Mouse (Mus musculus): ENCODE results near the gene Pfn3.

Gene Pfn3

DNA sequence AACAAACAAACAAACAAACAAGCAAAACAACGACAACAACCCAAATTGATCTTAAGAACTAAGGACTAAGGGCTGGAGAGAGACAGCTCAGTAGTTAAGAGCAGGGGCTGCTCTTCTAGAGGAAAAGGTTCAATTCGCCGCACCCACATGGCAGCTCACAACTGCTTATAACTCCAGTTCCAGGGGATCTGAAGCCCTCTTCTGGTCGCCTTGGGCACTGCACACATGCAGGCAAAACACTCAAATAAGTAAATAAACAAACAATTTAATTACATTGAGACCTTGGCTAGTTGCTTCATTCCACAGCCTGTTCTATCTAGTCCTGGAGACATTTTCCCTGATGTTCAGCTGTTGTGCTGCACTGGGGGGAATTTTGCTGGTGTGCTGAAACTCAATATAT lies 22.1 kb downstream of the Pfn3 start:
- DNase-seq (ENCODE audit: low spot score), result no peak

DNA sequence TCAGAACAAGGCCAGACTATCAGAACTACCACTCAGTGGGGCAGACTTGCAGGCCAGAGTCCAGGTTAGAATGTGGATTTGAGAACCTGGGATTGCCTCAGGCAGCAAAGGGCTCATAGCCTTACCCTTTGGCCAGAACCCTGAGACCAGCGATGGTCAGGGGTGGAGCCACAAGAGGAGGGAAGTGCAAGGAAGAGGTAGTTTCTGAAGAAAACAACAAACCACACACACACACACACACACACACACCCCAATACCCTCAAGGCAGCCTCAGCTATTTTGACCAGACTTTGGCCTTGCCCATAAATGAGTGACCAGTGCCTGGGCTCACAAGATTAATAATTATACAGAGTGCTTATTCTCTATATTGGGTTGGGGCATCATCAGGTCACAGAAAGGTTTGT lies 23.4 kb downstream of the Pfn3 start:
- no peak for DNase-seq (ENCODE audit: low spot score)

DNA sequence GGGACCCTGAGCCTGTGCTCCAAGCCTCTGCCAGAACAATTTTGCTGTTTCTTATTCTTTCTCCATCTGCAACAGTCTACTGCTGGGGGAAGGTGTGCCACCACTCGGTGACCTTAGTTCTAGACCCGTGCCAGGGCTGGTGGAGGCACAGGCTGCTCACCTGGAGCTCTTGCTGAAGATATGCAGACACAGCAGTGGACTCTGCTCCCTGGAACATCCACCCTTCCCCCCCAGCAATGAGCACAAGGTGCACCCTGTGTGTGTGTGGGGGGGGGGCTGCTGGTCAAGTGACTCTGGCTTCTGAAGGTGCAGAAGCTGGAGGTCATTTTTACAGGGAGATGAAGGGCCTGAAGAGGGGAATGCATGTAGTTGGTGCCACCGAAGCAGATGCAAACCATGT lies 24.4 kb downstream of the Pfn3 start:
- DNase-seq (ENCODE audit: low spot score), result no peak

DNA sequence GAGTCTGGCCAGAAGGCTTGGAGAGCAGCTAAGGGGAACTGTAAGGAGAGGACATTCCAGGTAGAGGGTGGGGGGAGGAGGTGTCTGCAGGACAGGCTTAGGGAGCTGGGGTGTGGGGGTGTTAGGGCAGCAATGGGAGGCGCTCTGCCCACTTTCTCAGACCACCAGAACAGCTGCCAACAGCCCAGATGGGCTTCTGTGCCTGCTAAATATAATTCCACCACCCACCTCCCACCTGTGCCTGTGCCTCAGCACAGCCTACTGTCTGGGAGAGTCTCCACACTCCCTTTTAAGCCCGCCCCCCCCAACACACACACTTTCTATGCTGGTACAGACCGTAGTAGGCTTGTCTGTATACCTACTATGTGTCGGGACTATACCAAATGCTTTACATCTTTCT lies 33.2 kb downstream of the Pfn3 start:
- DNase-seq (ENCODE audit: low spot score), result no peak

DNA sequence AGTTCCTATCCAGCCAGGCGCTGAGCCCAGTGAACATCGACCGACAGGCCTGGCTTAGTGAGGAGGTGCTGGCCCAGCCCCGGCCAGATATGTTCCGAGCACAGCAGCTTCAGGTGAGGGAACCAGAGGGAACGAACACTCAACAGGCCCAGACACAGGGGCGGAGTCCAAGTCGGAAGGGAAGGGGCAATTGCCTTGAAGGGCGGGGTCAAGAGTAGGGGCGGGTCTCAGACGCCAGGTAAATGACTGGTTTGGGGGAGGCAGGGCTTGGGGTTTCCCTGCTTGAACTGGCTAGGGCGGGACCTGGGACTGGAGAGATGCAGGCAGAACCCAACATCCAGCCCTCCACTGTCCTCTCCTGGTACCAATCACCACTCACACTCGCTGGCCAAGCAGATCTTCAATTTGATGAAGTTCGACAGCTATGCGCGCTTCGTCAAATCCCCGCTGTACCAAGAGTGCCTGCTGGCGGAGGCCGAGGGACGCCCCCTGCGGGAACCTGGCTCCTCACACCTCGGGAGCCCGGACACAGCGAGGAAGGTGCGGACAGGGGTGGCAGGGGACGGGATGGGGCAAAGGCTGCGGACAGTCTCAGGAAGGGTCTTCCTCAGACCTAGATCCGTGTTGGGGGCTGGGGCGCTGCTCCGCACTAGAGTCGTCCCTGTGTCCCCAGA lies 36.0 kb downstream of the Pfn3 start:
- DNase-seq (ENCODE audit: low spot score), result no peak

DNA sequence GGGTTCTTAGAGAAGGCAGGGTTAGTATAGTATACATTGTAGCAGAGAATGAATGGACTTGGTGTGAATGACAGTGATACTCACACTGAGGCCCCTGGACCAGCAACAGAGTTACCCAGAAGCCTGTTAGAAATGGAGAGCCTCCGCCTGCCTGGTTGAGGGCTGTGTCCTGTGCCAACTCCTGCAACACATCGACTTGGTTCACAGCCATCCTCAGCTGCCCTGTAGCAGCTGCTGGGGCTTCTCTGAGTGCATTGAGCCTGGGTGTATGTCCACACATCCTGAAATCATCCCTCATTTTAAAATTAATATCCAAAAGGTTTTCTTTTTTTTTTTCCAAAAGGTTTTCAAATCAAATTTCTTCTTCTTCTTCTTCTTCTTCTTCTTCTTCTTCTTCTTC lies 39.2 kb downstream of the Pfn3 start:
- DNase-seq (ENCODE audit: low spot score), result no peak

DNA sequence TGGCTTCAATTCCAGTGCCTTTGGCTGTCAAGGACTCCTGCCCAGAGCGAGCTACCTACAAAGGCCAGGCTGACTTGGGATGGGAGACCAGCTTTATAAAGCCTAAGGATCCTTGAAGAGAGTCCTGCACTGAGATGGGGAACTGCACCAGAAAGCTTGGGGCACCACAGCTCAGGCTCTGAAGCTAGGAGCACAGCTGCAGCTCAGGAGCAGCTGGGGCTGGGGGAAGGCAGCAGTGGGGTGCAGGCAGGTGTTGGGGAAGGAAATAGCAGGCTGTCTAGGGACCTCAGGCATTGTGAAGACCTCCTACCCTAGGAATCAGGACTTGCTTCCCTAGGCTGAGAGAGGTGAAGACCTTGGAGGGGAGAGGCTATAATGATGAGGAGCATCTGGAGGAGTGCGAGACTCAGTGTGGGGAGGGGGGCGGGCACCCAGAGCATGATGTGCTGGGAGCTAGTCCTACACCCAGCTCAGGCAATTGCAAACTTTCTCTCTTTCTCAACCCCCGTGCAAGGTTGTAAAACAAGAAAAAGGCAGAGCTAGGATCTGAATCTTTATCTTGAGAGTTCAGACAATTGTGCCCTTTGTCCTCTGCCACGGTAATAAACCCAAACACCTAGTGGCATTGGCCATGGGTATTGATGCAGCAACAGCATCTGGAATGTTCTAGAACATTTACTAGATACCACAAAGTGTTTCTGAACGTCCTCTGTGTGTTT lies 40.7 kb downstream of the Pfn3 start:
- DNase-seq (ENCODE audit: low spot score), result no peak

DNA sequence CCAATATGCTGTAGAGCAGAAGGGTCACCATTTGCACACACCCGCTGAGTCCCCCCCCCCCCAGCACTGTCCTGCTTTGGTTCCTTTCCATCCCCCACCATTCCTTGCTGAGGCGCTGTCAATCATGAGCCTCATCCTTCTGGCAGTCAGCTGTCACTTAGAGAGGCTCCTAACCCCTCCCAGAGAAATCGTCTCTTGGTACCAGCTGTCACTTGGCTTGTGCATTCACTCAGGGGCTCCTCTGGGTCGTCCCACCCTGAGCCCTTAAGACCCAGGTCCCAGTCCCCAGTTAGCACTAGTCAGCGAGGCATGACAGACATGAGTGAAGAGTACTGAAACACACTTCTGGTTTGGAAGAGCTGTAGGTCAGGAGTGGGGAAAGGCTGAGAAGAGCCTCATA lies 43.3 kb downstream of the Pfn3 start:
- no peak for DNase-seq (ENCODE audit: low spot score)

DNA sequence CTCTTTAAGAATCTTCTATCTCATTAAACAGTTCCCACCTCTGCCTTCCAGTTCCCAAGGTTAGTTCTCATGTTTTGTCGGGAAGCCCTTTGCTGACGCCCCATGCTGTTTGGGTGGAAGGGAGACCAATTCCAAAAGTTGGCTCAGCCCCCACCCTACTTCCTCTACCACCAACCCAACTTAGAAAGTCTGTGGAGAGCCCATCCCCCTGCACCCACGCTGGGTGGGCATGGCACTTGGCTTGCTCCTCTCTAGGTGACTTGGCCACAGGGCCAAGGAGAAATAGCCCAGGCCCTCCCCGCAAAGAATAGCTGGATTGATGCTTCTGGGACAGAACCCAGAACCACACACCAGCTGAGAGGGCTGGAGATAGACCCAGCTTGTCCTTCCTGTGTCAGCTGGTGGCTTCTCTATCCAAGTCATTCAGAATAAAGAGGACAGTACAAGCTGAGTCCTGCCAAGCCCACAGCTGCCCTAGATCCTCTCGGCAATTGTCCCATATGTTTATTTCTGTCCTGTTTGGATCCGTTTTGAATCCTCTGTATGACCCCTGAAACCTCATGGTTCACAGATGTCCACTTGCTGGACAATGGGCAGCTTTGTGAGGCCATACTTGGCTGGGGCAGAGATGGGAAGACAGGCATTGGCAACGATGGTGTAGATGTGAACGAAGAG lies 43.9 kb downstream of the Pfn3 start:
- DNase-seq (ENCODE audit: low spot score), result no peak

DNA sequence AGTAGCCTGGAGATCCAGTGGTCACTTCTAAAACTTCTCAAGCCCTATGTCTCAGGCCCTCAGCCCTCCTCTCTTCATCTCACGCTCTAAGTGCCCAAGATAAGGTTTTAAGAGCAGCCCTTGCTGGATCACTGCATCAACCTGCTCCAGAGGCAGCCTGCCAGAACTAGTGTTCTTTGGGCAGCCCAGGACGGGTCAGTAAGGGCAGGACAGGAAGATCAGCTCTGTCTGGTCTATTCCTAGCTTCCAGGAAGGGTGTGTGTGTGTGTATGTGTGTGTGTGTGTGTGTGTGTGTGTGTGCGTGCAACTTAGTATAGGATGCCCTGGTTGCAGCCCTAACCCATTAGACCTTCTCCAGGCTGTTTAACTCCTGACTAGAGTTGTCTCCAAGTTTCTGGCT lies 44.8 kb downstream of the Pfn3 start:
- DNase-seq (ENCODE audit: low spot score), result no peak

DNA sequence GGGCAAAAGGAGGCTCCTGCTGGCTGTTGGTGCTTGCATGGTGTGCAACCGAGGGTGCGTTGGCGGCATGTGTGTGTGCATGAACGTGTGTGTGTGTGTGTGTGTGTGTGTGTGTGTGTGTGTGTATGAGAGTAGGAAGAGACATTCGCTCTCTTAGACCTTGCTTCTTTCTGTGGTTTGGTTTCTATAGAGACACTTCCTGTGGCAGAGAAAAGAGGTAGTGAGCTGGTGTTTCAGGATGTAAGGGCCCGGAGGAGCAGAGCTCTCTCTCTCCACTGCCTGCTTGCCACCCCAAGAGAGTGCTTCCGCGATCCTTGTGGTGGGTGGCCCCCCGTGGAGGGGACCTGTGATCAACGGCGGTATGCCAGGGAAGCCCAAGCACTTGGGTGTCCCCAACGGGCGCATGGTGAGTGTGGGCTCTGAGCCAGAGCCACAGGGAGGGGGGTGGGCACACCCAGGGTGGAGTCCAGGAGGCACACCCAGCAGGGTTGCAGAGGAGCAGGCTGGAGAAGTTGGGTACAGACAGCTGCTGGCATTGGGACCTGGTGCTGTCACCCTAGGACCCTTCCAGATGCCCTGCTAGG lies 45.4 kb downstream of the Pfn3 start, which contains the start of gene Rgs14:
Gene Rgs14 (plus strand): TSS at position 202 of the 584 bp plus-strand sequence.
- DNase-seq (ENCODE audit: low spot score), result no peak

DNA sequence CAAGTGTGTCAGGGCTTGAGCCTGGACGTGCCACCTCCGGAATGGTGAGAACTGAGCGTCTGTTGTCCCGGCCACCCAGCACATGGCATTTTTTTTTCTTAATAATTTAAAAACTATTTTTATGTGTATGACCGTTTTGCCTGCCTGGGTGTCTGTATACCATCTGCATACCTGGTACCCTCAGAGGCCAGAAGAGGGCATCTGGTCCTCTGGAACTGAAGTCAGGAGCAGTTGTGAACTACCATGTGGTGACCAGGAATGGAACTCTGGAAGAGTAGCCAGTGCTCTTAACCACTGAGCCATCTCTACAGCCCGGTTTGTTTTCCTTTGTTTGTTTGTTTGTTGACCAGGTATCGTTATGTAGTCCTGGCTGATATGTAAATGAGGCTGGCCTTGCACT lies 46.6 kb downstream of the Pfn3 start:
- no peak for DNase-seq (ENCODE audit: low spot score)
